Mouse (Mus musculus): Measurements from ENCODE around the gene Ptgr1. TPM values are rescaled to one million over a fixed set of nuclear protein-coding genes. Genes with fewer than 3 reads are reported as not detected.

Ptgr1 gene
- total RNA-seq, 2 experiments from 2014 or later, result 0.84 to 1.7 TPM

DNA sequence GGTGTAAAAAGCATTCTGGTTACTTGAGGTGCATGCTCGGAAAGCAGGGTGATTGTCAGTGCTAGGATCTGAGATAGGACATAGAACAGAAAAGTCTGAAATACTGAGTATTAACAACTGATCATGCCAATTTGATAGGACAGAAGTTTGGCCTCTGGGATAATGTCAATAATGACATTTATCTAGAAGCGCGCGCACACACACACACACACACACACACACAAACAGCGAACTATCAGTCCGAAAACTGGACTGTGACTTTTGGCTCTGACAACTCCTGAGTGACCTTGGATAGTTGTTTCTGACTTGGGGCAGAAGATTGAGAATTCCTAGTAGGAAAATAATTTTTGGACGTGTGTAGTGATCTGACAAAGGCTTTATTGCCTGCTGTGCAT lies 16.9 kb upstream of the Ptgr1 start:
- no peak for TF ChIP-seq CTCF (IDR thresholded peaks at IDR 0.05)
- intact Hi-C loops (cut with DNase I), result loop anchor here (5.0 kb wide), 1 partner anchor 33 kb away; the partner anchor contains the start of gene Gng10
- no peak for DNase-seq
- Histone ChIP-seq H3K4me3 (peak overlapping the region; percentile 92), H3K27ac (peak overlapping the region; percentile 97)

DNA sequence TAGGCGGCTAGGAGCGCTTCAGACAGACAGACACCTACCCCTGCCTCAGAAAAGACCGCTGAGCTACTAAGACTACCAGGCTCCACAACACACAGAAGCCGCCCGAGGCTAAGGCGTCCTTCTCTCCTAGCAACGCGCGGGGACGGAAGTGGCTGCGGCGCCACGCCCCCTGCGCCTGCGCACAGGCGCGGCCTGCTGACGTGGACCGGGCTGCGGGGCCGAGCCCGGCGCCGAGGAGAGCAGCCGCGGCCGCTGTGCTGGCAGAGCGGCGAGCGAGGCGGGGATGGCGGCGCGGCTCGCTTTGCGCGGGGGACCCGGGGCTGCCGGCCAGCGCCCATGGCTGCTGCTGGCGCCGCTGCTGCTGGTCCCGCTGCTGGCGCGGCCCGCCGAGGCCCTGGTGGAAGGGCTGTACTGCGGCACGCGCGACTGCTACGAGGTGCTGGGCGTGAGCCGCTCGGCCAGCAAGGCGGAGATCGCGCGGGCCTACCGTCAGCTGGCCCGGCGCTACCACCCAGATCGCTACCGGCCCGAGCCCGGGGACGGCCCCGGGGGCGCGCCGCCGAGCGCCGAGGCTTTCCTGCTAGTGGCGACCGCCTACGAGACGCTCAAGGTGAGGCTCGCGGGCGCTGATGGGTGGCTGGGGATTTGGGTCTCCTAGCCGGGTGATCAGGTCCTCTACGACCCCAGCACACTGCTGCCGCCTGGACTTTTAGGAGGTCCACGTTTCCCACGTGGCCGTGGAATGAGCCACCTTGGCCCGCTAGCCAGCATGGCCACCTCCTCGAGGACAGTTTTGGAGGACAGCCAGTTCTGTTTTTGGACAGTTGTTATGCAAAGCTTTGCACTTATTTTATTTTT lies 16.3 kb upstream of the Ptgr1 start, which contains the start of gene Gm20503:
Gm20503 (plus strand) TSS at position 263 of the 858 bp plus-strand sequence.
- TF ChIP-seq CTCF (IDR thresholded peaks at IDR 0.05), result no peak
- H3K27ac ChIP-seq, result peak within 1 kb of the TSS; percentile 97
- peak; percentile 97 for DNase-seq
- H3K4me3 ChIP-seq, result peak within 1 kb of the TSS; percentile 92
- intact Hi-C loops (cut with DNase I), result loop anchor here (5.0 kb wide), 1 partner anchor 34 kb away; the partner anchor contains the start of gene Gng10

DNA sequence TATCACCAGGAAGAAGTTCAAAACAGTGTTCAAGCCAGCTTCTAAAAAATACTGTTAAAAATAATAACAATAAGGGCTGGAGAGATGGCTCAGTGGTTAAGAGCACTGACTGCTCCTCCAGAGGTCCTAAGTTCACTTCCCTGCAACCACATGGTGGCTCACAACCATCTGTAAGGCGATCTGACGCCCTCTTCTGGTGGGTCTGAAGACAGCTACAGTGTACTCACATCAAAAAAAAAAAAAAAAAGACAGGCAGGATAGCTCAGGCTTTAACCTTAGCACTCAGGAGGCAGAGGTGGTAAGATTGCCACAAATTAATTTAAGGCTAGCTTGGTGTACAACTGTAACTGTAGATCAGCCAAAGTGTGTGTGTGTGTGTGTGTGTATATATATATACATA lies 13.7 kb upstream of the Ptgr1 start:
- H3K4me3 ChIP-seq, result no peak overlapping the region
- intact Hi-C loops (cut with DNase I), result loop anchor here (1.0 to 5.0 kb wide), 2 partner anchors 14 to 37 kb away; partner anchors contain the start of gene Gng10
- peak; percentile 57 for TF ChIP-seq CTCF (IDR thresholded peaks at IDR 0.05)
- DNase-seq, result peak; percentile 46
- no peak overlapping the region for H3K27ac ChIP-seq

DNA sequence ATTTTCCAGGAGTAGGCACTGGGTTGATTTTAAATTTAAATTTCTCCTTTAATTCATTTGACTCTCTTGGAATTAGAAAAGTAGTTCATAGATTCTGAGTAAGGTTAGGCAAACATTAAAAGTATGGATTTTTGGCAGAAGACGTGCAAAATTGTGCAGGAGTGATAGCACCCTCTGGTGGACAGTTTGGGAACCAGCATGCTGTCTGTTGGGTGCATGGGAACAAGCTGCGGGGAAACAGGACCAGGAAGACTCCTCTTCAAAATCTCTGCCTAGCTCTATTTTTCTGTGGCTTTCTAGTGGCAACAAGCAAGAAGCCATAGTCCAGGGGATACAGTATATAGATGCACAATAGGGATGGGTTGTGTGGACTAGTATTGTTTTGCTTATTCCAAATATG lies 12.8 kb upstream of the Ptgr1 start:
- Histone ChIP-seq H3K4me3 (no peak overlapping the region), H3K27ac (no peak overlapping the region)
- no peak; the same call in 1 of the 2 replicates for TF ChIP-seq CTCF (IDR thresholded peaks at IDR 0.05)
- DNase-seq, result peak; percentile 73
- intact Hi-C loops (cut with DNase I), result loop anchor here (1.0 to 5.0 kb wide), 2 partner anchors 13 to 38 kb away; partner anchors contain the start of gene Gng10

DNA sequence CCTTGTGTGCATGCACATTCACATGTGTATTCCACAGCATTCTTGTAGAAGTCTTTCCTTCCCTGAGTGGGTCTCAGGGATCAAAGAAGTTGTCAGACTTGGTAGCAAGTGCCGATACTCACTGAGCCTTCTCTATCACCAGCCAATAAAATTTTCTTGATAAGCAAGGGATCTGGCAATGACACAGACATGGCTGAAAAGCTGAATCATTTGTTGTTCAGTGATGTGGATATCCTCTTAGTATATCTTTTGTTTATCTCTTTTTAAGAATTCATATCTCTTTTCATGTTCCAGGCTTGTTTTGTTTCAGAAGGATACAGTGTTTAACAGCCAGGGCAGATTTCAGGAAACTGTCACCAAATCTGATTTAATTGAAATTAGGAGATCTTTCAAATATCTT lies 11.8 kb upstream of the Ptgr1 start:
- intact Hi-C loops (cut with DNase I), result no loop called here
- DNase-seq, result no peak
- H3K27ac ChIP-seq, result no peak overlapping the region
- no peak for TF ChIP-seq CTCF (IDR thresholded peaks at IDR 0.05)
- H3K4me3 ChIP-seq, result no peak overlapping the region

DNA sequence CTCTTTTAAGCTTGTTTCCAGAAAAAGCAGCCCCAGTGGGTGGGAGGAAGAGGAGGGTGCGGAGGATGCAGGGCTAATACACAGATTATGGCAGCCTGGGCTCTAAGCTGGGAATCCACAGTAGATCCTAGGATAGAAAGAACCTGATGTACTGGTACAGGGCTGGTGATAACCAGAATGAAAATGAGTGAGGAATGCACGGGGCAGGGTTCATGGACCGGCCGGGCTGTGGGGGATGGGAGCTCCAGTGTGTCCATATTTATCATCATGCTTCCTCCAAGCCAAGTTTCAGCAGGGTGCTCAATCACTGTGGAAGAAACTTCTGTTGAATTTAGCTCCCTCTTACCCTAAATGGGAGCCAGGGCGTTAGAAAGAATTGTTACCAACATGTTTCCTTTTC lies 10.2 kb upstream of the Ptgr1 start:
- no peak for TF ChIP-seq CTCF (IDR thresholded peaks at IDR 0.05)
- H3K27ac ChIP-seq, result no peak overlapping the region
- intact Hi-C loops (cut with DNase I), result no loop called here
- H3K4me3 ChIP-seq, result no peak overlapping the region
- DNase-seq, result no peak

DNA sequence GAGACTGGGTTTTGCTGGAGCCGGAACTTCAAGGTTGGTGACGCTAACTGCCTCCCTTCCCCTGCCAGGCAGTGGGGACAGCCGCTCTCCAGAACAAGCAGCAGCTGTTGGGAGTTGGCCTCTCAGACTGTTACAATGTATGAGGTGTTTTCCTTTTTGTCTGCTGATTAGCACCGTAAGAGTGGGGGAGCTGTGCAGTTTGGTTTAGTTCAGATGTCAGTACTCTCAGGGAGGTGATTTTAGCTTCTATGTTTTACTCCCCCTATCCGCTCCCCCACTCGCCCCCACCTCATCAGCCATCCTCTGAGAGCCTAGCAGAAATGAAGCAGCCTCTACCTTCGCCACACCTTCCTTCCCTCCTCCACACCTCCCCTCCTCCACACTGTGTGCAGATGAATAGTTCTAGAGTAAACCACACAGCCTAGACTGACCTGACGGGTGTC lies 8.4 kb upstream of the Ptgr1 start:
- H3K4me3 ChIP-seq, result no peak overlapping the region
- H3K27ac ChIP-seq, result no peak overlapping the region
- intact Hi-C loops (cut with DNase I), result no loop called here
- no peak for DNase-seq
- no peak for TF ChIP-seq CTCF (IDR thresholded peaks at IDR 0.05)

DNA sequence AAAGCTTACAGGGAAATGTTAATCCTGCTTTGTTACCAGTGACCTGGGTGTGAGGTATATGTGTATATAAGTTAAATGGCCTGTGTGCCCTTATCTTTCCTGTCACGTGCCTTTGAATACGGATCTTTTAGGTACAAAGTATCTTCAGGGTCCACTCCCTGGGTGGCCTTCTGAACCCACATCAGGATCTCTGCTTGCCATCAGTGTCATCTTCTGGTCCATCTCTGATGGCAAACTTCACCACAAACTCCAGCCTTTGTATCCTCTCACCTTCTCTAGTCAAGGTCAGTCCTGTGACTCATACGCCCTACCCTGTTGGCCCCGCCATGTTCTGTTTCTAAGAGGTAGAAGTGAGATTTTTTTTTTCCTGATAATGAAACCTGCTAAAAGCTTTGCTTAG lies 7.8 kb upstream of the Ptgr1 start, which contains the start of gene Dnajc25:
Dnajc25 (plus strand) TSS at position 301 of the 400 bp plus-strand sequence.
- no peak for TF ChIP-seq CTCF (IDR thresholded peaks at IDR 0.05)
- DNase-seq, result no peak
- intact Hi-C loops (cut with DNase I), result no loop called here

DNA sequence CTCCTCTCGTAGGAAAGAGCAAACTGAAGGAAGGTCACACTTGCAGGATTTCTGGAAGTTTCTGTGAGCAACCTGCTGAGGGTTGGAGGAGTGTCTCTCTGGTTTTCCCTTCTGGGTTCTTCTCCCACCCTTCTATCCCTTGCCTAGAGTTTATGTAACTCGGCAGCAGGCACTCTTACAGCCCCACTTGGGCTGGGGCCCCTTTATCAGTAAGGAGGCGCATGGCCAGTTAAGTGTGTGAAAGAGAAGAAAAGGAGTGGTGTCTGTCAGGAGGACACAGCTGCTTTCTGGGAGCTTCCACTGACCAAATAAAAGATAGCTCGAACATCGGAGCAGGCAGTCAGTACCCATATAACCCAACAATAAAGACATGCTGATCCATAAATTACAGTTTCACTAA lies 5.3 kb upstream of the Ptgr1 start:
- intact Hi-C loops (cut with DNase I), result no loop called here
- no peak for TF ChIP-seq CTCF (IDR thresholded peaks at IDR 0.05)

More for the DNA sequence above, 7.8 kb upstream of the Ptgr1 start, which contains the start of gene Dnajc25:
- H3K27ac ChIP-seq, result no peak within 1 kb of the TSS
- H3K4me3 ChIP-seq, result no peak within 1 kb of the TSS

DNA sequence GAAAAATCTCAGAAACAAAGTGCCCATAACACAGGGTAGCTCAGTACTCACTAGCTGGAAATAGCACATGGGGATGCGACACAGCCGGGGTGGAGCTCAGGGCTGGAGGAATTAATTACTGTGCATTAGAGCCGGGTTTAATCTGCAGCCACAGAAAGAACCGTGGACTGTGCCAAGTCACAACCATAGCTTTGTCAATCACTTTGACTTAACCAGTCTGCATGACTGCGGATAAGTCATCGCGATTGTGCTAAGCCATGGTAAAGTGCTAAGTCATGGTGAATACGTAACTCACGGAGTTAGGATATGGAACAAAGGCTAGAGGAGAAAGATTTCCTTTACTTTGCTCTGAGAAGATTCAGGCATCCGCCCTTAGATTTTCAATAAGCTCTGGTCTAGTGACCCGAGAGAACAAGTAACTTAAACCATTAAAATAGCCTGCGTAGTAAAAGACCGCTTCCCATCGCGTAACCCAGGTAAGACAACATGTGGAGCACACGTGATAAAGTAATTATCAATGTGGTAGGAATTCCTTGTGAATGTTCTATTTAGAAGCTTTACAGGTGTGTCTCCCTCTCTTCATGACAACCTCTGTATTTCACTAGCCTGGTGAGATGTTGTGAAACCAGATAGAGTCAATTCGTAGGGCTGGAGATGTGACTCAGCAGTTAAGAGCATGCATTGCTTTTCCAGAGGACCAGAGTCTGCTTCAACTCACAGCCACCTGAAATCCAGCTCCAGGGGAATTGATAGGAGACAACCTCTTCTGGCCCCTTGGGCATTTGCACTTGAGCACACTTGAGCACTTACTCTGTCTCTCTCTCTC lies 3.9 kb upstream of the Ptgr1 start:
- Histone ChIP-seq H3K4me3 (no peak overlapping the region), H3K27ac (no peak overlapping the region)
- TF ChIP-seq CTCF (IDR thresholded peaks at IDR 0.05), result no peak
- intact Hi-C loops (cut with DNase I), result no loop called here
- DNase-seq, result no peak

More for the DNA sequence above, 5.3 kb upstream of the Ptgr1 start:
- no peak overlapping the region for H3K27ac ChIP-seq
- DNase-seq, result no peak
- H3K4me3 ChIP-seq, result no peak overlapping the region

DNA sequence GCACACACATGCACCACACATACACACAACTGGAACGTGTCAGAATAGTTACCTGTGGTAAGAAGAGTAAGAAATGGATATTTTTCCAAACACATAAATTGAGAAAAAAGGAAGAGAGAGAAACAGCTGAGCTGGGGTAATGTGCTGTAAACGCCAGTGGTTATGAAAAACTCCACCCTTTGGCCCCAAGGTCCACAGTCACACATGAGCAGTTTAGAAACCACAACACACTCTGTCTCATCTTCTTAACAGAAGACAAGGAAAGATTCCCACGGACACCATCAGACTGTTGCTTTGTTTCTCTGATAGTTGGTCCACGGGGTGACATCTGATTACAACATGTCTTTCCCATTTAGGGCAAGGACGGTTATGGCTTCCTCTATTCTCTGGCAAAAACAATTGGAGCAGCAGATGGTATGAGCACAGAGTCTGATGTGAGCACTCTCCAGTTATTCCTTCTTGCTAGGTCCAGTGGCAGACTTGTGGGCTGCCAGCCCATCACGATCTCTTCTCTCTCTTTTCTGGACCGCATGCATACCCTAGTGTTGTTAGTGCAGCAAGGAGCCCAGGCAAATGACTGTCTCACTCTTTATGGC lies 2.5 kb upstream of the Ptgr1 start:
- DNase-seq, result no peak
- H3K27ac ChIP-seq, result no peak overlapping the region
- TF ChIP-seq CTCF (IDR thresholded peaks at IDR 0.05), result no peak
- H3K4me3 ChIP-seq, result no peak overlapping the region
- intact Hi-C loops (cut with DNase I), result loop anchor here (5.0 kb wide), 1 partner anchor 77 kb away; the partner anchor contains the start of gene Ecpas

DNA sequence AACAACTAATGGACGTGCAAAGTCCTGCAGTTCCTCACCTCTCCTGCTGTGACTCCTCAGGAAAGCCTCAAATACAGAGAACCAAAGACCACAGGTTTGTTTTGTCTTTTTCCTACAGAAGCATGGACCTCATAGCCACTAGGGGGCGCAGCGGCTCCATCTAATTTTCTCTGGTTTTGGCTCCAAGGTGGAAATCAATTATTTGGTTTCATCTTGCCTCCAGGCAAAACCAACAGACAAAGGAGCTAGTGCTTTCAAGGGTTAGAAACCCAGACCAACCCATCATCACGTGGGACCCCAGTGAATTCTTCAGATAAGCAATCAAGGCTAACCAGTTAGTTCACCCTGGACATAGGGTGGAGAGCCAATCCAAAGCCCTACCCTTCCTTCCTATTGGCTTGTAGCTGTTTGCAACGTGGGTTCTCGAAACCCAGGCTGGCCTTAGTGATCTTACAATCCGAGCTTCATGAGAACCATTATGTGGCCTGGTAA lies 1.7 kb downstream of the Ptgr1 start:
- H3K27ac ChIP-seq, result no peak overlapping the region
- peak overlapping the region; percentile 31; the same call in 1 of the 2 replicates for H3K4me3 ChIP-seq
- intact Hi-C loops (cut with DNase I), result loop anchor here (1.0 to 5.0 kb wide), 2 partner anchors 50 to 73 kb away; partner anchors contain the start of genes Ecpas and Gng10
- TF ChIP-seq CTCF (IDR thresholded peaks at IDR 0.05), result peak; percentile 94
- peak; percentile 75 for DNase-seq
